Mouse (Mus musculus) C2C12 (cell line): ENCODE data around the gene Akr7a5. TPM values are rescaled to one million over a fixed set of nuclear protein-coding genes. Genes with fewer than 3 reads are reported as not detected.
A peak's percentile ranks its signal among the peaks of the same experiment; 100 is the strongest.

ENCODE experiments used
- H3K27me3 ChIP-seq: one replicate; pipeline ENCODE4 v1.6.1; 2011; ENCODE audit not compliant: control insufficient read depth, insufficient read depth, insufficient read length
- H3K36me3 ChIP-seq: one replicate; pipeline ENCODE4 v1.6.1; 2011; ENCODE audit not compliant: control insufficient read depth, insufficient read depth
- H3K4me3 ChIP-seq: one replicate; pipeline ENCODE4 v1.5.1; 2011; ENCODE audit warnings: mild to moderate bottlenecking, control low read depth; ENCODE audit not compliant: poor library complexity, insufficient read depth, severe bottlenecking
- H3K79me2 ChIP-seq: one replicate; pipeline ENCODE4 v1.6.1; 2011; ENCODE audit not compliant: control insufficient read depth, insufficient read depth
- H3K79me3 ChIP-seq: one replicate; pipeline ENCODE4 v1.6.1; 2011; ENCODE audit warnings: low read depth, control low read depth
- H3ac ChIP-seq: one replicate; pipeline ENCODE3; 2011; ENCODE audit warnings: low read depth; ENCODE audit not compliant: control insufficient read depth, insufficient read length
- CEBPB ChIP-seq: IDR thresholded peaks from one replicate; pipeline ENCODE4 v1.6.1; 2011; ENCODE audit warnings: low read depth, mild to moderate bottlenecking, control low read depth, moderate library complexity
- CTCF ChIP-seq: IDR thresholded peaks from one replicate; pipeline ENCODE4 v1.5.1; 2011; ENCODE audit not compliant: control insufficient read depth, insufficient read depth, insufficient read length
- FOSL1 ChIP-seq: IDR thresholded peaks from one replicate; pipeline ENCODE4 v1.8.0; 2011; ENCODE audit warnings: mild to moderate bottlenecking, low read length; ENCODE audit not compliant: poor library complexity, insufficient read depth, severe bottlenecking
- MAX ChIP-seq: IDR thresholded peaks from one replicate; pipeline ENCODE4 v1.6.1; 2011; ENCODE audit warnings: mild to moderate bottlenecking, control low read depth
- MYOD1 ChIP-seq: IDR thresholded peaks from one replicate; pipeline ENCODE4 v1.6.1; 2011; ENCODE audit warnings: low read depth; ENCODE audit not compliant: control insufficient read depth, insufficient read length
- MYOG ChIP-seq: IDR thresholded peaks from one replicate; pipeline ENCODE4 v1.6.1; 2011; ENCODE audit not compliant: control insufficient read depth, insufficient read length; ENCODE audit errors: extremely low read depth
- USF1 ChIP-seq: IDR thresholded peaks from one replicate; pipeline ENCODE4 v1.6.1; 2011; ENCODE audit warnings: low read depth, mild to moderate bottlenecking, control low read depth, moderate library complexity
- long read RNA-seq, 2 experiments: library from polyadenylated mRNA; unstranded; transcript quantifications; one replicate each; pipeline ENCODE4 v2.0.0; 2019 to 2020
- polyA plus RNA-seq: library from polyadenylated mRNA; unstranded; fragments of >200 nt; fragmentation: generic; extraction: Trizol; gene quantifications from one replicate; pipeline ENCODE4 v1.2.1, GENCODE M21; 2012; ENCODE audit warnings: missing spikeins

Gene Akr7a5
- 49.7 TPM for polyA plus RNA-seq
- long read RNA-seq, experiment 1, transcript Akr7a5-201 (7 exons, 1,288 nt) = major isoform, 80 of 93 reads
- long read RNA-seq, experiment 1, partial matches to known transcripts = 11 of 93 reads
- long read RNA-seq, experiment 1, other reads (novel, unspliced or antisense) = 2 of 93 reads
- long read RNA-seq, experiment 2, transcript Akr7a5-201 (7 exons, 1,288 nt) = major isoform, 77 of 82 reads
- long read RNA-seq, experiment 2, partial matches to known transcripts = 1 of 82 reads
- long read RNA-seq, experiment 2, other reads (novel, unspliced or antisense) = 4 of 82 reads

DNA sequence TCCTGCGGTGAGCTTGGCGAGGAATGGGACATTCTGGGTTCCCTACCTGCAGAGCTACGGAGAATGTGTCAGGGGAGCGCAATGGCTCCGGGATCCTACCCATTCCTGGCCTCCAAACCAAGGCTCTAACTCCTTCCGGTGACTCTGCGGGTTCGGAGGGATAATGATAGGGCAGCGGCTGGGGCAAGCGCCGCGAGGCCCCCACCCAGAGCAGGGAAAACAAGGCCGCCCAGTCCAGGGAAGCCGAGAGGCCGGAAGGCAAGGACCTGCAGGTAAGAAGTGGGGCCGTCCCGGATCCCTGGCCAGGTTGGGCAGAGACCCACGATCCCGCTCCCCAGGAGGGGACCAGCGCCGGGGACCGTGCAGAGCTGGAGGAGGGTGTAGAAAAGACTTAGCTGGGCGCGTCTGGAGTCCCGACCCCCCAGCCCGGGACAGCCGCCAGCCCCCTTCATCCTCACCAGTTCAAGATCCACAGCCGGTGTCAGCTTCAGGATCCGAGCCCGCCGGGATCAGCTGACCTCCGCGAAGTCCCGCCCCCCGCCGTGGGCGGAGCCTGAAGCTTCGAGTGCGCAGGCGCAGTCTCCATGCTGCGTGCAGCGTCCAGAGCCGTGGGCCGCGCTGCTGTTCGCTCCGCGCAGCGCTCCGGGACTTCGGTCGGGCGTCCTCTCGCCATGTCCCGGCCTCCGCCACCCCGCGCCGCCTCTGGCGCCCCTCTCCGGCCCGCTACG is at the start of gene Akr7a5, which contains the start of gene Pqlc2:
TSS of gene Akr7a5 (plus strand) at position 574 of the 728 bp plus-strand sequence.
TSS of gene Pqlc2 (minus strand) at position 538 of the 728 bp plus-strand sequence.
- Histone ChIP-seq H3K79me3 (no peaks in the 10 kb centered on the region), H3K4me3 (peak within 1 kb of the TSS; percentile 48), H3K27me3 (no peaks in the 10 kb centered on the region), H3K36me3 (no peaks in the 10 kb centered on the region), H3ac (peak within 1 kb of the TSS; percentile 88), H3K79me2 (no peaks in the 10 kb centered on the region)
- TF ChIP-seq CTCF = no peak
- peak; percentile 35 for TF ChIP-seq MAX
- TF ChIP-seq USF1 = peak; percentile 80

DNA sequence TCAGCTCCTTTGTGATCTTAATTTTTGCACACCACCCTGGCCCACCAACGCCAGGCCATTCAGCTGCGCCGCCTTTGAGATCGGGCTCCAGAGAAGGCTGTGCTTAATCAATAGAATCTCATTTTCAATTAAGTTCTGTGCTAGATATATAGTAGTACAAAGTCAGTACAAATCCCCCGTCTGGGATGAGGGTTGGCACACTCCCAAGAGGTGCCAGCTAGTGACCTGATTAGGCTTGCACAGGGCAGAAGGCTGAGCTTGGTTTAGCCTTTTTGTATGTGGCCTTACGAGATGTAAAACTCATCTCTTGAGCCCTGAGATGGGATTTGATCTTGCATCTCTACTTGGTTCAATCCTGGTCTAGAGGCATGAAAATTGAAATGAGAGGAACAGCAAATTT is 47.6 kb upstream of the Akr7a5 start:
- no peaks in the 10 kb centered on the region for H3K27me3 ChIP-seq
- H3K79me2 ChIP-seq = peaks cover 4% of the 10 kb centered on the region
- TF ChIP-seq MYOG (no peak), MAX (no peak), USF1 (no peak), CTCF (no peak), MYOD1 (no peak), FOSL1 (no peak), CEBPB (no peak)
- no peaks in the 10 kb centered on the region for H3K79me3 ChIP-seq
- no peak overlapping the region for H3ac ChIP-seq
- no peak overlapping the region for H3K4me3 ChIP-seq
- peaks cover 70% of the 10 kb centered on the region for H3K36me3 ChIP-seq

DNA sequence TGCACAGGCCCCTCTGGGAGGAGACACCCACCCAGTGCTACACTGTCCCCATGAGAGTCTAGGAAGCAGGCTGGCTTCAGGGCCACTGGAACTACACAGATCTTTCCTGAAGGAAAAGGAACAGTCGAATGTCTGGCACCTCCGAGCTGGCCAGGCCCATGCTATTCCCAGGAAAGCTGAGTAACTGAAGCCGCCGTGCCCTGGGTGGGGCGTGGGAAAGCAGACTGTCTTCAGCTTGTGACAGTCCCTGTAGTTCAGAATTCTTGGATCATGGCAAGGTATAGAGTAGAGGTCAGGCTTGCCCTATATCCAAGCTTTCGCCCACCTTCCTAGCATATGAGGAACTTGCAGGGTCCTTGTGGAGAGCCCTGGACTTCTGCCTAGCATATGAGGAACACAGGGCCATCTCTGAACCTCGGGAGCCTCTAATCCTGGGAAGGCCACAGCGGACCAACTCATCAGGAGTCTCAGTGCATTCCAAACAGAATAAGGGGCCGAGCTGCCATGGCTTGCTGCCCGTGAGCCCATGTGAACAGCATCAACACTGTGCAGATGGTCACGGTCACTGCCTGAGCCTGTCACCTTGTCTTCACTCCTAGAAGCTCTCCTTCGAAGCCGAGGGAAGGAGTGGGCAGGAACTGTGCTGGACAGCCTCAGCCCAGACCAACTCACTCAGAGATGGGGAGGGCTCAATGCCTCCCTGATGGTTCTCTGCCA is 44.6 kb upstream of the Akr7a5 start:
- Histone ChIP-seq H3K4me3 (no peak overlapping the region), H3K36me3 (peaks cover 58% of the 10 kb centered on the region), H3K79me2 (peaks cover 9% of the 10 kb centered on the region), H3K79me3 (no peaks in the 10 kb centered on the region), H3K27me3 (no peaks in the 10 kb centered on the region), H3ac (no peak overlapping the region)
- TF ChIP-seq CEBPB = no peak
- TF ChIP-seq FOSL1 = no peak
- no peak for TF ChIP-seq CTCF
- no peak for TF ChIP-seq MAX
- no peak for TF ChIP-seq USF1
- TF ChIP-seq MYOD1 = no peak
- TF ChIP-seq MYOG = no peak

DNA sequence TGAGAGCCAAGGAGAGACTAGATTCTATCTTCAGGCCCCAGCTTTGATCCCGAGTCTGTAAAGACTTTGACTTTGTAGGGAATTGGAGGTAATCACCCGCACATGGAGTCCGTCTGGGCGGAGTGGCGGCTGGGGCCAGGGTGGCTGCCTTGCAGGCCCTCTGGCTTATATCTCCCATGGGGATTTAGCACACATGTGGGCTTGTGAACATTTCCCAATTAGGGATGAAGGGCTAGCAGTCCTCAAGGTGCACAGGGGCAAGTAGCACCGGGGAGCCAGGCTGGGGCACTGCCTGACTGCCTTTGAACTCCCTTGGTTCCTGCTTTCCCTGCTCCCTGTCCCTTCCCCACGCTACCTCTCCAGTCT is 44.1 kb upstream of the Akr7a5 start:
- no peak for TF ChIP-seq CTCF
- TF ChIP-seq FOSL1 = no peak
- TF ChIP-seq MAX = no peak
- TF ChIP-seq CEBPB = no peak
- no peak for TF ChIP-seq MYOD1
- TF ChIP-seq USF1 = no peak
- TF ChIP-seq MYOG = no peak
- Histone ChIP-seq H3K79me2 (peaks cover 9% of the 10 kb centered on the region), H3ac (no peak overlapping the region), H3K4me3 (no peak overlapping the region), H3K27me3 (no peaks in the 10 kb centered on the region), H3K79me3 (no peaks in the 10 kb centered on the region), H3K36me3 (peaks cover 53% of the 10 kb centered on the region)

DNA sequence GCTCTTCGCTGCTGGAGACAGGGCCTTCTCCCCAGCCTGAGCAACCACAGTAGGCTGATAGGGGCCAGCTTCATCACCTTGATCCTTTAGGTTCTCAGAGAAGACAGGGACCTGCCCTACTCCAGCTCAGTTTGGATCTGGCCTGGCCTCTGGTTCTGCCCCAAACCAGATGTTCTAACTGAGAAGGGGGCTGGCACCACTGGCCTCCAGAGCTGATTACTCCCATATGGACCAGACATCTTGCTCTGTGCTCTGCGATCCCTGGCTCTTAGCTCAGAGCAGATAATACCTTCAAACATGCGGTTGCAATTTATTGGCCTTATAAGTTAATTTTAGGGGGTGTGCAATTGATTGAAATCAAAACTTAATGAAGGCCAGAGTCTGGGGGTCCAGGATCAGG is 43.2 kb upstream of the Akr7a5 start:
- peaks cover 15% of the 10 kb centered on the region for H3K79me2 ChIP-seq
- peaks cover 51% of the 10 kb centered on the region for H3K36me3 ChIP-seq
- no peak overlapping the region for H3K4me3 ChIP-seq
- H3K27me3 ChIP-seq = no peaks in the 10 kb centered on the region
- H3ac ChIP-seq = no peak overlapping the region
- H3K79me3 ChIP-seq = peaks cover 5% of the 10 kb centered on the region
- no peak for TF ChIP-seq USF1
- no peak for TF ChIP-seq MAX
- no peak for TF ChIP-seq CEBPB
- no peak for TF ChIP-seq FOSL1
- TF ChIP-seq CTCF = no peak
- TF ChIP-seq MYOG = no peak
- no peak for TF ChIP-seq MYOD1
